Mouse (Mus musculus) MEL (cell line): ENCODE data around the gene Nat8.
"Not testable (repeated sequence)": the region's sequence is repeated elsewhere in the genome, so short reads cannot be mapped to it uniquely, and the experiment has no call there.

Source experiments
- CTCF ChIP-seq, 3 experiments: IDR thresholded peaks in 2 of 3; conservative IDR thresholded peaks in 1 of 3; 2 replicates each; pipeline ENCODE4 v1.5.1; 2011 to 2012; ENCODE audit warnings: low read length in 3 of 3, low read depth in 2 of 3, mild to moderate bottlenecking in 2 of 3, improper control_type of control experiment in 1 of 3, inconsistent platforms in 1 of 3, mixed read lengths in 1 of 3, moderate library complexity in 1 of 3; ENCODE audit not compliant: control insufficient read depth in 1 of 3, insufficient read depth in 1 of 3, poor library complexity in 1 of 3, severe bottlenecking in 1 of 3
- EP300 ChIP-seq, 2 experiments: IDR thresholded peaks; 2 replicates each; pipeline ENCODE4 v1.6.1; 2011; ENCODE audit warnings: improper control_type of control experiment in 2 of 2, low read length in 2 of 2, low read depth in 1 of 2, mild to moderate bottlenecking in 1 of 2
- NRF1 ChIP-seq: IDR thresholded peaks from 2 replicates; pipeline ENCODE4 v1.6.1; 2014; ENCODE audit warnings: low read depth, mild to moderate bottlenecking, inconsistent platforms, low read length, improper control_type of control experiment, moderate library complexity; ENCODE audit not compliant: poor library complexity, insufficient read depth, severe bottlenecking
- POLR2A ChIP-seq, 2 experiments: IDR thresholded peaks; 2 replicates each; pipeline ENCODE4 v1.6.1; 2011 to 2012; ENCODE audit warnings: low read length in 2 of 2, mild to moderate bottlenecking in 2 of 2, control low read depth in 1 of 2, improper control_type of control experiment in 1 of 2, low read depth in 1 of 2, moderate library complexity in 1 of 2; ENCODE audit not compliant: control insufficient read depth in 1 of 2, insufficient read depth in 1 of 2, poor library complexity in 1 of 2
- RCOR1 ChIP-seq: IDR thresholded peaks from 2 replicates; pipeline ENCODE4 v1.6.1; 2012; ENCODE audit warnings: low read depth, mild to moderate bottlenecking, inconsistent platforms, low read length, improper control_type of control experiment
- USF1 ChIP-seq: IDR thresholded peaks from 2 replicates; pipeline ENCODE4 v1.6.1; 2014; ENCODE audit warnings: low read depth, mild to moderate bottlenecking, inconsistent platforms, low read length, improper control_type of control experiment, moderate library complexity
- ZC3H11A ChIP-seq: IDR thresholded peaks from 2 replicates; pipeline ENCODE4 v1.6.1; 2012; ENCODE audit warnings: low read depth, mild to moderate bottlenecking, inconsistent platforms, low read length, improper control_type of control experiment
- ZKSCAN1 ChIP-seq: IDR thresholded peaks from 2 replicates; pipeline ENCODE4 v1.6.1; 2012; ENCODE audit warnings: low read depth, mild to moderate bottlenecking, inconsistent platforms, low read length, improper control_type of control experiment, moderate library complexity
- ZNF384 ChIP-seq: IDR thresholded peaks from 2 replicates; pipeline ENCODE4 v1.6.1; 2012; ENCODE audit warnings: low read depth, mild to moderate bottlenecking, inconsistent platforms, low read length, improper control_type of control experiment

DNA sequence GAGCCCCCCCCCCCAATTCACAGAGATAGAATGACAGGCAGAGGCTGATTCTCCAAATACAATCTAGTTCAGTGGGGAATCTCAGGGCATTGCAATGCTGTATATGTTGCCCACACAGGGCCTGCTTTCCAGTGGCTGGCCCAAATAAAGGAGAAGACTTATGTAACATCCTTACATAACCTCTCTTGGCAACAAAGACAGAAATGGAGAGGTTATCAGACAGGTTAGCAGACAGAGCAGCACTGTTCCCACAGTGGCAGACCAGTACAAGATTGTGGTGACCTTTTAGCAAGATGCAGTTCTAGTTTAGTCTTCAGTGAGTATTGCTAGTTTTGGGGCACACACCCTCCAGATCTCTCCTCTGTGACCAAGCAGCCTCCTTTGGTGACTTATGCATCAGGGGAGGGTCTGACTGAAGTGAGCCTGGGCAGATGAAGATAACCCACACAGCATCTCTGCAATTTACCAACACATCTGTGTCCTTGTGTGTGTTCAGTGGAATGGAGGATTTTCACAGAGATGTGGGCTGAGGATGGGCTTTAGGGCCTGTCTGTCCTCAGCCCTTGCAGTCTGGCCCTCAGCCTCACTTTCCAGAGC lies 2.7 kb upstream of the Nat8 start:
- not testable (repeated sequence) for TF ChIP-seq USF1; EP300 (IDR thresholded peaks at IDR 0.05; ENCODE audit: low read depth in 1 of 2, low read length in 2 of 2); CTCF (IDR thresholded peaks at IDR 0.05 in 2 of 3, conservative IDR thresholded peaks at IDR 0.05 in 1 of 3; ENCODE audit: control insufficient read depth in 1 of 3, insufficient read depth in 1 of 3, low read depth in 2 of 3, low read length in 3 of 3, poor library complexity in 1 of 3, severe bottlenecking in 1 of 3); POLR2A (IDR thresholded peaks at IDR 0.05; ENCODE audit: control insufficient read depth in 1 of 2, insufficient read depth in 1 of 2, low read depth in 1 of 2, low read length in 2 of 2, poor library complexity in 1 of 2); ZKSCAN1; NRF1; RCOR1; ZNF384; ZC3H11A
